Comparison of ENCODE assay signal across 22 mouse cellular contexts in the genomic region with DNA sequence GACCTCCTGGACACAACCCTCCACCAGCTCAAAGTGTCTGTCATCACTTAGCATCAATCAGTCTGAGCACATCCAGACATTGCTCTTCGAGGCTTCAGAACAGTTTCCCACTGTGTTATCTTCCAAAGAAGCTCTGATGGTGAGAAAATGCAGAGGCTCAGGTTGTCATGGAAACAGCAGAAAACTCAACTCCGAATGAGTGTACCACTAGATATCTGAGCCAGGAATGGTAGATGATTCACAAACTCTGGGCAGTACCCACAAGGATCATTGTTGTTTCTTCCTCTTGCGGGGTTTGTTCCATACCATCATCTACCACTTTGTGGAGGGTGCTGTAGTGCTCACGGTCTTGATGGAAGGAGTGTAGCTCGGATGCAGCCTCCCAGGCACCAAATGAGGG. TPM values are rescaled to one million over a fixed set of nuclear protein-coding genes. Genes with fewer than 3 reads are reported as not detected.
DNase-seq lines count a peak whose midpoint lies in the region; ATAC-seq and TF ChIP-seq lines count a peak whose summit lies in the region.
"Had no signal": no experiment of that assay in that cellular context is flagged by ENCODE, and none has a peak within 500 bp of the region (broad histone marks: within the 10 kb centered on the region; RNA-seq: fewer than 3 reads in every experiment).

No protein-coding gene starts in this region.

- no peaks in the 10 kb centered on the region for H3K36me3 ChIP-seq in forebrain, postnatal 0 days (ENCODE audit: insufficient read depth)
- H3K36me3 ChIP-seq in forebrain, embryonic 15.5 days: no peaks in the 10 kb centered on the region
- no peaks in the 10 kb centered on the region for H3K36me3 ChIP-seq in hindbrain, embryonic 13.5 days

- no peak overlapping the region for H3K27ac ChIP-seq in forebrain, postnatal 0 days (ENCODE audit: low read depth, low read length)
- H3K27ac ChIP-seq in forebrain, embryonic 15.5 days (replicated peaks): no peak overlapping the region
- no peak overlapping the region for H3K27ac ChIP-seq in gastrocnemius, adult 2 months
- no peak overlapping the region for H3K27ac ChIP-seq in hindbrain, embryonic 13.5 days
- H3K27ac ChIP-seq: forebrain, embryonic 13.5 days had no signal

- intact Hi-C loops in gastrocnemius, adult 2 months (cut with DNase I): no loop called here

- no peak overlapping the region for H3K4me3 ChIP-seq in forebrain, postnatal 0 days (ENCODE audit: low read depth, low read length)
- H3K4me3 ChIP-seq in forebrain, embryonic 15.5 days: no peak overlapping the region
- no peak overlapping the region for H3K4me3 ChIP-seq in gastrocnemius, adult 2 months
- no peak overlapping the region for H3K4me3 ChIP-seq in hindbrain, embryonic 13.5 days
- H3K4me3 ChIP-seq: forebrain, embryonic 13.5 days had no signal

- peak; percentile 45 for DNase-seq in forebrain, postnatal 0 days
- DNase-seq in Muller cell, postnatal 12 days (ENCODE audit: inconsistent ontology term): peak; percentile 52
- DNase-seq in frontal cortex, postnatal 10 days (ENCODE audit: low spot score in 2 of 2): peak; percentile 10 to 11
- DNase-seq in left cerebral cortex, adult 9 months (ENCODE audit: low spot score in 2 of 2): peak; percentile 68 to 69
- no peak for DNase-seq in testis, postnatal 10 days (ENCODE audit: low spot score)
- DNase-seq in gastrocnemius, adult 2 months: no peak
- DNase-seq: adrenal gland, adult 2 months; cerebellum, adult 11 months; heart, postnatal 4 days; kidney, postnatal 4 days; lung, postnatal 14 days had no signal

- H3K9ac ChIP-seq in forebrain, postnatal 0 days: no peak overlapping the region
- no peak overlapping the region for H3K9ac ChIP-seq in forebrain, embryonic 15.5 days (replicated peaks)
- no peak overlapping the region for H3K9ac ChIP-seq in hindbrain, embryonic 13.5 days
- H3K9ac ChIP-seq: forebrain, embryonic 13.5 days had no signal

- H3K27me3 ChIP-seq in forebrain, postnatal 0 days (ENCODE audit: insufficient read depth, low read length): no peaks in the 10 kb centered on the region
- no peaks in the 10 kb centered on the region for H3K27me3 ChIP-seq in forebrain, embryonic 15.5 days
- H3K27me3 ChIP-seq in hindbrain, embryonic 13.5 days: no peaks in the 10 kb centered on the region
- H3K27me3 ChIP-seq: forebrain, embryonic 13.5 days had no signal

- 65% methylated on average over 5 of the region's 5 CpGs for WGBS in forebrain, postnatal 0 days
- 76% methylated on average over 5 of the region's 5 CpGs for WGBS in forebrain, embryonic 15.5 days
- 62% methylated on average over 5 of the region's 5 CpGs for WGBS in hindbrain, embryonic 13.5 days

- ATAC-seq in forebrain, postnatal 0 days: peak; percentile 65
- ATAC-seq in forebrain, embryonic 15.5 days (replicated peaks): no peak; the same call in 1 of the 2 replicates
- no peak for ATAC-seq in hindbrain, embryonic 13.5 days (ENCODE audit: low FRiP score)
- ATAC-seq: forebrain, embryonic 13.5 days; intestine, postnatal 0 days had no signal

- H3K4me1 ChIP-seq in forebrain, postnatal 0 days (ENCODE audit: insufficient read depth): no peaks in the 10 kb centered on the region
- no peaks in the 10 kb centered on the region for H3K4me1 ChIP-seq in forebrain, embryonic 15.5 days
- no peaks in the 10 kb centered on the region for H3K4me1 ChIP-seq in hindbrain, embryonic 13.5 days (replicated peaks)
- H3K4me1 ChIP-seq: forebrain, embryonic 13.5 days had no signal

- H3K4me2 ChIP-seq in forebrain, postnatal 0 days (ENCODE audit: low read depth): no peak overlapping the region
- no peak overlapping the region for H3K4me2 ChIP-seq in forebrain, embryonic 15.5 days (replicated peaks)
- H3K4me2 ChIP-seq in hindbrain, embryonic 13.5 days: no peak overlapping the region
- H3K4me2 ChIP-seq: forebrain, embryonic 13.5 days; liver, embryonic 11.5 days had no signal

- H3K9me3 ChIP-seq in forebrain, postnatal 0 days (ENCODE audit: low read length): no peaks in the 10 kb centered on the region
- no peaks in the 10 kb centered on the region for H3K9me3 ChIP-seq in forebrain, embryonic 15.5 days
- H3K9me3 ChIP-seq in hindbrain, embryonic 13.5 days: no peaks in the 10 kb centered on the region
- H3K9me3 ChIP-seq: forebrain, embryonic 13.5 days had no signal

- TF ChIP-seq CTCF in forebrain, postnatal 0 days (IDR thresholded peaks at IDR 0.05; ENCODE audit: low read depth): no peak
- no peak for TF ChIP-seq CTCF in gastrocnemius, adult 2 months (IDR thresholded peaks at IDR 0.05)

RNA-seq across cellular contexts. Expression of a gene that starts 4.4 kb away (rescaled TPM):
- 0.76 and 1.9 TPM in 2 replicates for total RNA-seq in forebrain, postnatal 0 days (2014; rRNA removed)
- 0.42 and 0.79 TPM in 2 replicates for polyA plus RNA-seq in forebrain, postnatal 0 days (2015; fragmentation: Nextera tagmentation; extraction: Ambion mirVana)
- polyA plus RNA-seq in forebrain, embryonic 15.5 days (2015; fragmentation: Nextera tagmentation; extraction: Ambion mirVana): 0.31 and 0.37 TPM in 2 replicates
- under 1 TPM; 0.31 to 0.38 TPM for total RNA-seq in gastrocnemius, adult 2 months (2021)
- 0.43 and 0.44 TPM in 2 replicates for polyA plus RNA-seq in hindbrain, embryonic 13.5 days (2015; fragmentation: Nextera tagmentation; extraction: Ambion mirVana)
- total RNA-seq: MEL; neutrophil, adult 5-6 weeks had no signal

RNA-seq across cellular contexts. Expression of a gene that starts 35.9 kb away (rescaled TPM):
- 0.29 TPM in 1 of 2 replicates, not detected in the other for total RNA-seq in forebrain, postnatal 0 days (2014; rRNA removed)
- 0.69 and 0.84 TPM in 2 replicates for polyA plus RNA-seq in forebrain, postnatal 0 days (2015; fragmentation: Nextera tagmentation; extraction: Ambion mirVana)
- 0.34 and 0.42 TPM in 2 replicates for polyA plus RNA-seq in forebrain, embryonic 15.5 days (2015; fragmentation: Nextera tagmentation; extraction: Ambion mirVana)
- total RNA-seq in gastrocnemius, adult 2 months (2021): not detected
- polyA plus RNA-seq in hindbrain, embryonic 13.5 days (2015; fragmentation: Nextera tagmentation; extraction: Ambion mirVana): 0.16 and 0.78 TPM in 2 replicates
- total RNA-seq: MEL had no signal
- polyA plus RNA-seq: C2C12 had no signal

RNA-seq across cellular contexts. Expression of a gene that starts 47.8 kb away (rescaled TPM):
- total RNA-seq in forebrain, postnatal 0 days (2014; rRNA removed): not detected in 2 replicates
- polyA plus RNA-seq in forebrain, postnatal 0 days (2015; fragmentation: Nextera tagmentation; extraction: Ambion mirVana): 0.04 TPM in 1 of 2 replicates, not detected in the other
- polyA plus RNA-seq in forebrain, embryonic 15.5 days (2015; fragmentation: Nextera tagmentation; extraction: Ambion mirVana): not detected in 2 replicates
- not detected for total RNA-seq in gastrocnemius, adult 2 months (2021)
- not detected in 2 replicates for polyA plus RNA-seq in hindbrain, embryonic 13.5 days (2015; fragmentation: Nextera tagmentation; extraction: Ambion mirVana)
- total RNA-seq: adrenal gland, adult 2 months; heart, adult 8-10 months; heart, postnatal 4 days; MEL; neutrophil, adult 5-6 weeks had no signal
- polyA plus RNA-seq: adrenal gland, adult 2 months; C2C12; embryonic facial prominence, embryonic 11.5 days; forebrain, embryonic 13.5 days; intestine, postnatal 0 days; liver, embryonic 11.5 days; small intestine, adult 2 months had no signal

RNA-seq across cellular contexts. Expression of a gene that starts 54.5 kb away (rescaled TPM):
- total RNA-seq in forebrain, postnatal 0 days (2014; rRNA removed): 0.76 TPM in 1 of 2 replicates, not detected in the other
- 0.39 TPM in 1 of 2 replicates, not detected in the other for polyA plus RNA-seq in forebrain, postnatal 0 days (2015; fragmentation: Nextera tagmentation; extraction: Ambion mirVana)
- polyA plus RNA-seq in forebrain, embryonic 15.5 days (2015; fragmentation: Nextera tagmentation; extraction: Ambion mirVana): not detected in 2 replicates
- not detected for total RNA-seq in gastrocnemius, adult 2 months (2021)
- polyA plus RNA-seq in hindbrain, embryonic 13.5 days (2015; fragmentation: Nextera tagmentation; extraction: Ambion mirVana): not detected in 2 replicates
- total RNA-seq: adrenal gland, adult 2 months; heart, adult 8-10 months; heart, postnatal 4 days; MEL; neutrophil, adult 5-6 weeks had no signal
- polyA plus RNA-seq: adrenal gland, adult 2 months; C2C12; embryonic facial prominence, embryonic 11.5 days; forebrain, embryonic 13.5 days; intestine, postnatal 0 days; liver, embryonic 11.5 days; small intestine, adult 2 months had no signal

Comparison
In these comparisons a context has a peak if more than half of its experiments do, and no peak if none do; other contexts are left out.
1. DNase-seq: peak in forebrain, postnatal 0 days (single experiment), Muller cell, postnatal 12 days (single experiment), frontal cortex, postnatal 10 days (2 of 2) and left cerebral cortex, adult 9 months (2 of 2); none in testis, postnatal 10 days (single experiment) and gastrocnemius, adult 2 months (single experiment).